Mouse (Mus musculus) kidney, postnatal 25 days (tissue): ENCODE results near the gene Mcam.
A peak's percentile ranks its signal among the peaks of the same experiment; 100 is the strongest.

Experiments used
- DNase-seq, 2 experiments: peaks; one replicate each; pipeline ENCODE4 v3.0.0; 2021; ENCODE audit warnings: mixed read lengths in 2 of 2

Gene Mcam

DNA sequence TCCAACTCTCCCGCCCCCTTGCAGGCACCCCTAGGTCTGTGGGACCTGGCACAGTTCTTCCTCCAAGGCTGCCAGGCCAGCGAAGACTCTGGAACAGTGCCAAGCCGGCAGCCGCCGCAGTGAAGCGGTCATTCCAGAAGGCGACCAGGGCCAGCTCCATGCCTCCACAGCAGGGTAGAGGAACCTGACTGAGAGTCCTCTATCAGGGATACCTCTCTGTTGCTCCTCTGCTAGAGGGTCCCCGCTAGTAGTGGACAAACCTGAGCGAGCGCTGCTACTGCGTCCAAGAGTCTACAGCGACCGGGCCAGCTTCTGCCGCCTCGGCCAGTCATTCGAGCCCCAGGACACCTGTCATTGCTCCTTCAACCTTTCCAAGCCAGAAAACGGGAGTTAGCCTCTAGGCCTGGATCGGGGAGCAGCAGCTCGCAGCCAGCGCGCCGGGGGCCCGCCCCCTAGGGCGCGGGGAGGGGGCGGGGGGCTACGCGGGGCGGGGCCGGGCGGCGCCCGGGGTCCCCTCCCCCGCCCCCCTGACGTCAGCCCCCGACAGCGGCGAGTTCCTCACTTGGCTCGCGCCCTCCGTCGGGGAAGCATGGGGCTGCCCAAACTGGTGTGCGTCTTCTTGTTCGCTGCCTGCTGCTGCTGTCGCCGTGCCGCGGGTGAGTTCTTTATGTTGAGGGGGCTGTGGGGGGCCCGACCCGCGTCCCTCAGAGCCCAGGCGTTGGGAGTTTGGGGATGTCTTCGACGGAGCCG, at the start of gene Mcam:
Gene Mcam (plus strand): TSS at position 369 of the 750 bp plus-strand sequence.
- peak; percentile 83 to 87 for DNase-seq

DNA sequence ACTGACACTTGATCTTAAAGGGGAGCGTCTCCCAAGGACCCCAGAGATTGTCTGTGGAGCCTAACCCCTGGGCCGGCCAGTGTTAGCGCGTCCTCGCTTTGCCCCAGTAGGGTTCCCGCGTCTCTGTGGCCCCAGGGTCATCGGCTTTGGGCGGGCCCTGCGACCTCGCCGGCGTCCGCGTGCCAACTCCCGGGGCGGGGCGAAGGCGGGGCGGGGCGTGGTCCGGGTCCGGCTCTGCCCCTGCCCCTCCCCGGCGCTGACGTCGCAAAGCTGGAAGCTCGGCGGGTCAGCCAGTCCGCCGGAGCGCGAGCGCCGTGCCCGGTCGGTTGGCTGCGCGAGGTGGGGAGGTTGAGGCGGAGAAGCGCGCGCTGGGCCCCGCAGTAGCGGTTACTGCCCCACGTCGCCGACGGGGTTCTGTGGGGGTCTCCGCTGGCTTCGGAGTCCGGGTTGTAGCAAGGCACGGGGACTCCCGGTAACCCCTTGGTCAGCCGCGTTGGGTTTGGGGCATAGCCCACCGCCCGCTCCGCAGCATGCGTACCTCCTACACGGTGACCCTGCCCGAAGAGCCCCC, 49.5 kb upstream of the Mcam start:
- peak; percentile 98 to 99 for DNase-seq

DNA sequence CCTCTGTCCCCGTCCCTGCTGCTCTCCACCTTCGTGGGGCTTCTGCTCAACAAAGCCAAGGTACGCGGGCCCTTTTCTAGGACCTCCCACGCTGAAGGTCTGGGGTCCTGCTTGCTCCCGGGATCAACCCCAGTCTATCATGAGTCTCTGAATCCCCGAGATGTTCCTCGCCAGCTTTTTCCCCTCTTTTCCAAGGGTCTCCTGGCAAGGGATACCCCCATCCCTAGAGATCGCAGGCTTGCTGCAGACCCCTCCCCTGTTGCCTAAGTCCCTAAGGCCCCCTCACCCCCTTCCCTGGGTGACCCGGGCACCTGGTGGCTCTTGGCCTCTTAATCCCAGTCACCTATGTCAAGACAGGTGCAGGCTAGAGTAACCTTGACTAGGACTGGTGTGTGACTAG, 49.0 kb upstream of the Mcam start:
- no peak for DNase-seq

DNA sequence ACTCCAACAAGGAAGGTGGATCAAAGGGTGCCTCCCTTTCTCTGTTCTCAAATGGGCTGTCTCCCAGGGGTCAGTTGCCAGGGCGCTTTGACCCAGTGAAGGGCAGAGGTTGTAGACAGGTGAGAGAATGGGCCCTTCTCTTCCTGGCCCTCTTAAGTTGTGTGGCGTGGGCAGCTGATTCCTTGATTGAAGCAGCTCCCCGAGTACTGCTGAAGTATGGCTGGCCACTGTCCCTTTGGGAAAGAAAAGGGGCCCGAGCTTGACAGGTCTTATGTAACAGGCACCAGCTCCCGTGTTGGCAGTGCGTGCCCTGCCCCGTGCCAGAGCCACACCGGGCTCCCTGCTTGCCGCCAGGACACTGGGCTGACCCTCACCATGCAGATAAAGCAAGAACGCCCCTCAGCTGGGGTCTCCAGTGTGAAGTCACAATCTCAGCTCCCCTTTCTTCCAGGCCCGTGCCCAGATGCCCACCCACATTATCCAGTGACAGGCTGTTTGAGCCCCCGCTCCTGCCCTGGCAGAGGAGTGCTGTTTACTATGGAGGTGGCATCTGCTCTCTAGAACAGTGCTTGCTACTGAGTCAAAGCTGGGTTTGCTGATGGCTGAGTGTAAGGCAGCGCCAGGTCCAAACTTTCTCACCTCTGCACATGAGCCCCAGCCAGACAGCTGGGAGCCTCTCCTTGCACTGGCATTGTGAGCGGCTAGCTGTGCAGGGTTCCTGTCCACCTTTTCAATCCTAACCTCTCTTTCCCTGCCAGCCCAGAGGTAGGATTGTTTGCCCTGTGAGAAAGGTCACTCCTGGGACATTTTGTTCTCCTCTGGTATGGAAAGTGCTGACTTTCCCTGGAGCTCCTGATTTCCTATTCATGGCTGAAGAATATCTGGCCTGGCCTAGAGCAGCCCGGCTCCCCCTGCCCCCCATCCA, 48.3 kb upstream of the Mcam start:
- DNase-seq, result peak; percentile 67 to 91

DNA sequence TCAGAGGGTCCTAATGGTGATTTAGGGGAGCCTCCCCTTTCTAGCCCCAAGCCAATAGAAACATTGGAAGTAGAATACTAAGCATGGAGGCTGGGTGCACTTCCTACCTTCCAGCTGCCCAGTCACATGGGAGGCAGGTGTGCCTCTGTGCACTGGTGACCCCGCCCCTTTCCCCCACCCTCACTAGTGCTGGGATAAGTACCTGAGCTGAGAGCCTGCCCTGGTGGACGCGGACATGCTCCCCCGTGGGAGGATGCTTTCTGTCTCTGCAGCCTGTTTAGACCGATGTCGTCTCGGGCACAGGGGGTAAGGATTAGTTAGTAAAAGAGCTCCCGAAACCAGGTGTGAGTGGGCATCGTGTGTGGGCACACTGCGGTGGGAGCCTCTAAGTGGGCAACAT, 47.3 kb upstream of the Mcam start:
- DNase-seq, result peak; percentile 67 to 91

DNA sequence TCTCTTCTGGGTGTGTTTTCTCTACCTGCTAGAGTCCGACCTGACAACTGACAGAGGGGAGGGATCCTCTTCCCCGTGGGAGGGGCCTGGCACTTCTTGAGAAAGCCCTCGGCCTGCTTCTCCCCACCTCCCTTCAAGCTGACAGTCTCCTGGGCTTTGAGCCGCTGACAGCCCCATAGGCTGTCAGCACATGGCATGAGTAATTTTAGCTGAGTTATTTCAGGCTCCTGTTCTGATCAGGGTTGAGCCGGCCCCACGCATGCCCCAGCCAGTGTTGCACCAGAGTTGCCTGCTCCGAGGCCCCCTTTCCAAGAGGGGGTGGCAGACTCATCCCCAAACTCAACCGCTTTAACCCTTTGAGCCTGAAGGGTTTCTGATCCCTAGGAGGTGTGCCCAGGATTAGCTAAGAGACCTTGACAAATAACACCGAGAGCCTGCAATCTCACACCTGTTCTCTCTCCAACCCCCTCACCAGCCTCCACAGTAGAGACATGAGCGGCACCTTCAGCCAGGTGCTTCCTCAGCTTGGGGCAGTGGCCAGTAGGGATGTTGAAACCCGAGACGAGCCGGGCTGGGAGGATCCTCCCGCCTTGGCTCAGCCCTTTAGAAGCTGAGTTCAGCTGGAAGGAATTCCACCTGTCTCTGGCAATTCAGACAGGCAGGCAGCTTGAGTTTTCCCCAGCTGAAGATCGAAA, 46.4 kb upstream of the Mcam start:
- peak; percentile 54 to 84 for DNase-seq

DNA sequence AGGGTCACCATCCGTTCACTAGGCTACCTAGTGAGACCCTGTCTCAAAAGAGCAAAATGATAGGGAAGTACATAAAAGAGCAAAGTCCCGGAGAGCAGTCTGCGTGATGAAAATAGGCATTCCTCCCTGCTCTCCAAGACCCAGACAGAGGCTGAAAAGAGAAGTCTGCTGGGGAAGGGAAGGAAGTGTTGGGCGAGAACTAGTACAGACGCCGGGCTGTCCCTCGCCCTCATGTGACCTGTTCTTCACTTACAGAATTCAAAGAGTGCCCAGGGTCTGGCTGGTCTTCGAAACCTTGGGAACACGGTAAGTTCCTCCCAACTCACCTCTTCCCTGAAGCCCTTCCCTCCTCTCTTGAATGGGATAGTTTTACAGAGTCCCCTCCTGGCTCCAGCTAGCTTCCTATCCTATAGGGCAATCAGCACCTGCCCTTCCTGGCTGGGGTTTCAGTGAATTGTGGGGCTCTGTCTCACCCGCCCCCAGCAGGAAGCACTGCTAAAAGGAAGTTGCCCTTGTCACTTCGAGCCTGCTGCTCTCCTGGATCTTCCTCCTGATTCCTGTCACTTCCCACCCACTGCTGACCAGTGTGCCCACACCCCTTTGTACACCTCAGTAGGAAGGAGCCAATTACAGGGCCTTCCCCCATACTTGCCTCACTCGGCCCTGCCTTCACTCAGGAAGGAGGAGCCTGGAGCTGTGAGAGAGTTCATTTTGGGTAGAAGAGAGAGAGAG, 45.2 kb upstream of the Mcam start:
- peak in 1 of 2 experiments; percentile 67 for DNase-seq

DNA sequence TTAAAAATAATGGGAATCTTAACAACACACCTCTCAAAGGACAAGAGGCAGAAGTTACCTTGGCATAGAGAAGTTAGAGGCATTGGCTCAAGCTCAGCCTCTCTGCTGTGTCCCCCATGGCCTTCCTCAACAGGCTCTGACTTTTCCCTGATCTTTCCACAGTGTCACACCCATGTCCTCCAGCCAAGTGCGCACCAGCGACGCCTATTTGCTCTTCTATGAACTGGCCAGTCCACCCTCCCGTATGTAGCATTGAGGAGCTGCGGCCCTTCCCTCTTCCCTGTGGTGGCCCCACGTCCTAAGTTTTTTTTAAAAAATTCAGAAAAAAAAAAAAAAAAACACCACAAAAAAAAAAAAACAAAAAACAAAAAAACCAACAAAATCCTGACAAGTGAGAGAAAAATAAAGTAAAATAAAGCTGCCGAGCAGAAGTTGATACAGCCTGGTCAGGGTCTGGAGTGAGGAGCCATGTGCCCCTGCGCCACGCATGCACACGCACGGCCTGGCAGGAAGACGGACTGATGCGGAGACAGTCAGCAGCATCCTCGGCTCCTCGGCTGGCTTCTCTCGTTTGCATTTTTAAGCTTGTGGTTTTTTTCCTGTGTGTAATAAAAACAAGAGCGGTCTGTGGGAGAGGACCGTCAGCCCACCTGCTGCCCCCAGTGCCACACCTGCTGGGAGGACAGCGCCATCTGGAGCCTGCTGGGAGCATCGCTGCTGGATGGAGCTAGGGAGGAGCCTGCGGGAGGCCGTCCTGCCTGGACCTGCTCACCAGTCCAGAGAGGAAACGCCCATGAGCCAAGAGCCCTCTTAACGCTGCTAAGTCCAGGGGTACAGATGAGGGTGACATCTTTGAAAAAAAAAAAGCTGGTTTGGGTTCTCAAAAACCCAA, 40.4 kb upstream of the Mcam start:
- DNase-seq, result peak; percentile 83 to 89

DNA sequence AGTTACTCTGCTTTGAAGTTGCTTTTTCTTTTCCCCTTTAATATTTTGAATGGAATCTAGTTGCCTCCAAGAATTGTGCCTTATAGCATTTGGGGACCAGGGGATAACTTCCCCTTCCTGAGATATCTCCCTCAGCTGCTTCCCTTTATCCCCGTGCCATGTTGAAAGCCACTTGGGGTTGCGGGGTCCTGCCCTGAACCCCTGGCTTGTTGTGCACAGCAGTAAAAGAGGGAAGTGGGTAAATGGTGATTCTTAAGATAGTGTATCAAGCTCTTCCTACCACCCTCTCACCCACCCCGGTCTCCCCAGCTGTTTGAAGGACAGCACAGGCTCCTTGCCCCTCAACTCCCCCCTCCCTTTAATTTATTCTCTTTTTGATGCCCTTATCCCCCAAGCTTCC, 39.5 kb upstream of the Mcam start:
- DNase-seq, result peak in 1 of 2 experiments; percentile 31

DNA sequence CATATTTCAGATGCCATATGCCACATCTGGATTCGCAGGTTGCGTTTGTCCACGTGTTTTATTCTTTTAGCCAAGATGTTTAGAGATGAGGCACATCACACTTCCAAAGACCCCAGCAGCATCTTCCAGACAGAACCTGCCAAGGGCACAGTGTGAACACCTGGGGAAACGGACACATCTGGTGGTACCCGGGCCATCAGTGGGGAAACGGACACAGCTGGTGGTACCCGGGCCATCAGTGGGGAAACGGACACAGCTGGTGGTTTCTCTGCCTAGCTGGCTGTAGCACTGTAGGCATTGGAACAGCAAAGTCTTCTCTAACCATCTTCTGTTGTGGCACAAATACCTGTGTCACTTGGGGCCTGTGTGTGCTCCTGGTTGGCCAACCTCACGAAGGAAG, 38.5 kb upstream of the Mcam start:
- DNase-seq, result peak in 1 of 2 experiments; percentile 56

DNA sequence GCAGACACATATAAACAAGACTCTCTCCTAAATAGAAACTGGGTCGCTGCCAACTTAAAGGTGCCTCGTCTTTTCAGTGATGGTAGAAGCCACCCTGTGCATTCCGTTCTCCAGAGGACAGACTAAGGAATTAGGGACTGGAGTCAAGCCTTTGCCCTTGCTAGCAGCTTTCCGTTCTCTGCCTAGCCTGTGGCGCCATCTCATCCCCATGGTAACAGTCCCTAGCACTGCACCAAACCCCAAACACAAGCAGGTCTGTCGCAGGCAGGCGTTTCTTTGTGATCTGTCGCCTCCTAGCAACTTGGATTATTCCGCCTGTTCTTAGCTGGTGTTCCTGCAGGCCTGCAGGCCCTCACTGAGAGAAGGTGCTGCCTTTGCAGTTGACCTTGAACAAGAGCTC, 37.7 kb upstream of the Mcam start:
- DNase-seq, result peak in 1 of 2 experiments; percentile 82

DNA sequence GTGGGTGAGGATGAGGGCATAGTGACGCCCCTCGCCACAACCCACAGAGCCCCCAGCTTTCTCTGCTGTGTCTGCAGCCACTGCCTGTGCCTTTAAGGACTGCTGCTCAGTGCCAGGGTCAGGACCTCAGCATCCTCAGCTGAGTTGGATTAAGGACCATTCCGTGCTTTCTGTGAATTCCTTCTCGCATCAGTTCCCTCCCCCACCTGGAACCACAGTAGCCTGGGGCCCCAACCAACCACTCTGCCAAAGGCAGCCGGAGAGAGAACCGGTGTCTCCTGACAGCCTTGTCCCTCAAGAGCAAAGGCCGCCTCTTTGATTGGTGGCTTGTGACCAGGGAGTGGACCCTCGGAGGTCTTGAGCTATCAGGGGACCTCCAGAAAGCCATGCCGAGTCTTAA, 32.8 kb upstream of the Mcam start, which contains the start of gene Mfrp:
Gene Mfrp (plus strand): TSS at position 240 of the 400 bp plus-strand sequence.
- no peak for DNase-seq

DNA sequence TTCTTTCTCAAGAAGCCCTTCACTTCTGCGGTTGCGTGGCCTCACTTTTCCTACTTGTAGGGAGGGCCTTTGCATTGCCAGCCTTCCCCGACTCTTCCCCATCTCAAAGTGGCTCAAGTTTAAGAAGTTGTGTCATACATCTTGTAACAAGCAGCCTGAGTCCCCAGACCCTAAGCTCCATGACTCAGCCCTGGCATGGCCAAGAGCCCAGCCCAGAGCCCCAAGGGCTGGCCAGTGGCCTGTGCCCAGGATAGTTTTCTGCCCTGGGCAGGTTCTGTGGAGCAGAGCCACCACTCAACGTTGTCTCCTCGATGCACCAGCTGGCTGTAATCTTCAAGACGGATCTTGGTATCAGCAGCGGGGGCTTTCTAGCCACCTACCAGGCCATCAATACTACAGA, 29.4 kb upstream of the Mcam start:
- no peak for DNase-seq

DNA sequence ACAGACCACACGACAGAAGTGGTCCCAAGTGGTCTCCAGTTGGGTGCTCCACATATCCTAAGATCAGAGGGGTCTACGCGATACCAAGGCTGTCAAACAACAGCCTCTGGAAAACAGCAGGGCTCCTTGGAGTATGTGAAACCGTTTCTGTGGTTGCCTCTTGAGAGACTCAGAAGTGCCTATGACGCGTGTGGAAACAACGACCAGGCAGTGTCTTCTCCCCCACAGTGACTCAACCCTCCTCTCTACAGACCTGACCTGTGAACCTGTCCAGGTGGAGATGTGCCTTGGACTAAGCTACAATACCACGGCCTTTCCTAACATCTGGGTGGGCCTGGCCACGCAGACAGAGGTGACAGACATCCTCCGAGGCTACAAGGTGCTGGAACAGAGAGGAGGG, 28.5 kb upstream of the Mcam start:
- DNase-seq, result no peak

DNA sequence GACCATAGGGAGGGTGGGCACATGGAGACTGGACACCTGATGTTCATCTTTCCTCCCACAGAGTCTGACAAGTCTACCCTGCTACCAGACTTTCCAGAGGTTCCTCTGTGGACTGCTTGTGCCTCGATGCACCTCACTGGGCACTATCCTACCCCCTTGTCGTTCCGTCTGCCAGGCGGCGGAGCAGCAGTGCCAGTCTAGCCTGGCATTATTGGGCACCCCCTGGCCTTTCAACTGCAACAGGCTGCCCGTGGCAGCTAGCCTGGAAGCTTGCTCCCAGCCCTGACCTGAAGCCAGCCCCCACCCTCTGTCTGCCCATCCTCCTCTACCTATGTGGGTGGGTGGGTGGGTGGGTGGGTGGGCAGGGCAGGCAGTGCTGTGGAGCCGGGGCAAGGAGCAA, 28.1 kb upstream of the Mcam start:
- no peak for DNase-seq

DNA sequence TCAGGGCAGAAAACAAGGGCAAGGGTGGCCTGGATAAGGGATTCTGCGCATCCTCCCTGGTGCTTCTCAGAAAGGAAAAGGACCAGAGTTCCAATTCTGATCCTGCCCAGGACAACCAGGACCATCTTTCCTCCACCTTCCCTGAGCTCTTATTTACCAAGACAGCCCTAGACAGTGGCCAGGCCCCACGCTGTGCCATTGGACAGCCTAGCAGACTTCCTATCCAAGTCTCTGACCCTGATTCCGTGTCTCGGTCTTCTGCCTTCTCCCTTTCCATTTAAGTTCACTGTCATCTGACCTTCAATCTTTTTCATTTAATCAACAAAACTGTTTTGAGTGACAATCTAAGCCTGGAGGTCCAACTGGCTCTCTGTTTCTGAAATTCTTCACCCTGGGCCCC, 27.7 kb upstream of the Mcam start:
- no peak for DNase-seq

DNA sequence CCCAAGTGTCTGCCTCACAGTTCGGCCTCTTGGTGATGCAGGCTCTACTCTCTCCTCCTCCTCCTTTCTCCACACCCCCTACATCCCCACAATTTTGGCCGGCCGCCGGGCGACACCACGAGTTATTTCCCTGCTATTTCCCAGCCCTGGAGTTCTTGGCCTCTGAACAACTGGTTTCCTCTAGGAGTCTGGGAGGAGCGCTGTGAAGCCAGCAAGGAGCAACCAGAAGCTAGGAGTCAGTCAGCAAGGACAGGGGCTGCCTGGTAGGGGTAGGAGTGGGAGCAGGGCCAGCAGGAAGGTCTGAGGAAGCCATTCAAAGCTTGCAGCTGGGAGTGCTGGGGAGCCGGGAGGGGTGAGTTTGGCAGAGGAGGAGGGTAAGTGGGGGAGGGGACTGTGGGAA, 27.2 kb upstream of the Mcam start, which contains the start of gene C1qtnf5:
Gene C1qtnf5 (plus strand): TSS at position 136 of the 400 bp plus-strand sequence.
- DNase-seq, result peak; percentile 89 to 91

DNA sequence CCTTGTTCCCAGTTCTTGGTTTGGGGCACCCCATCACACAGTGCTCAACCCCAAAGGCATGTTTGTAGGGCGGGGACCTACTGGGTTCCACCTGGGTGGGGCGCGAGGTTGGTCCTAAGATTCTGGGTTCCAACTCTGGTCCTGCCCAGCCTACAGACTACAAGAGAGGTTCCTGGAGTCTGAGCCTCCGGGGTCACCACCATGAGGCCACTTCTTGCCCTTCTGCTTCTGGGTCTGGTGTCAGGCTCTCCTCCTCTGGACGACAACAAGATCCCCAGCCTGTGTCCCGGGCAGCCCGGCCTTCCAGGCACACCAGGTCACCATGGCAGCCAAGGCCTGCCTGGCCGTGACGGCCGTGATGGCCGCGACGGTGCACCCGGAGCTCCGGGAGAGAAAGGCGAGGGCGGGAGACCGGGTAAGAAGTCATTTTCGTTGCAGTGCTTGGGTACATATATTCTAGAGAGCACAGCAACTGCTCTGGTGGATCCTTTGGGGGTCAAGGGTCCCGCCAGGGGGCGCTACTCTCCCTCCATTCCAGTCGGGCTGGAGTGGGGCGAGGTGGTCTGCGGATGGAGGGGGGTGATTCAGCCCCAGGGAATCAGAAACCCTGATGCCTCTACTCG, 26.6 kb upstream of the Mcam start:
- DNase-seq, result peak; percentile 63 to 68

DNA sequence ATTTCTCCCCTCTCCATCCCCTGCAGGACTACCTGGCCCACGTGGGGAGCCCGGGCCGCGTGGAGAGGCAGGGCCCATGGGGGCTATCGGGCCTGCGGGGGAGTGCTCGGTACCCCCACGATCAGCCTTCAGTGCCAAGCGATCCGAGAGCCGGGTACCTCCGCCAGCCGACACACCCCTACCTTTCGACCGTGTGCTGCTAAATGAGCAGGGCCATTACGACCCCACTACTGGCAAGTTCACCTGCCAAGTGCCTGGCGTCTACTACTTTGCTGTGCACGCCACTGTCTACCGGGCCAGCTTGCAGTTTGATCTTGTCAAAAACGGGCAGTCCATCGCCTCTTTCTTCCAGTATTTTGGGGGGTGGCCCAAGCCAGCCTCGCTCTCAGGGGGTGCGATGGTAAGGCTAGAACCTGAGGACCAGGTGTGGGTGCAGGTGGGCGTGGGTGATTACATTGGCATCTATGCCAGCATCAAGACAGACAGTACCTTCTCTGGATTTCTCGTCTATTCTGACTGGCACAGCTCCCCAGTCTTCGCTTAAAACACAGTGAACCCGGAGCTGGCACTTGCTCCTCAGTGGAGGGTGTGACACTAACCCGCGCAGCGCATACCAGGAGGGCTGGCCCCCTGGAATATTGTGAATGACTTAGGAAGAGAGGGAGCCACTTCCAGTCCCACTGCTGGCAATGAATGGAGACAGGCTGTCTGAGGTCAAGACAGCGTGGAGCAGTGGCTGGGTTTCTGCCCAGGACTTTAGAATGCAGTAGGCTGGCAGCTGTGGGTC, 25.8 kb upstream of the Mcam start:
- DNase-seq, result no peak
